Mouse (Mus musculus) forebrain, embryonic 11.5 days (tissue): ENCODE data around the gene Nradd. TPM values are rescaled to one million over a fixed set of nuclear protein-coding genes. Genes with fewer than 3 reads are reported as not detected.
A peak's percentile ranks its signal among the peaks of the same experiment; 100 is the strongest.

ENCODE experiments used
- ATAC-seq: fragments of 200-750 bp; cut with Nextera tagmentation; replicated peaks from 2 replicates; pipeline ENCODE4 v1.8.0; 2017; ENCODE audit warnings: moderate TSS enrichment; ENCODE audit not compliant: low FRiP score
- DNase-seq: peaks from one replicate; pipeline ENCODE4 v3.0.0-alpha.2; 2017; ENCODE audit warnings: low spot score
- H3K27ac ChIP-seq: fragments of 300-500 bp; sonication (generic); 2 replicates; pipeline ENCODE4 v1.5.1; 2014; ENCODE audit warnings: low read depth, low read length
- H3K27me3 ChIP-seq: fragments of 300-500 bp; sonication (generic); 2 replicates; pipeline ENCODE4 v1.6.1; 2014; ENCODE audit warnings: mild to moderate bottlenecking, low read length, mixed read lengths; ENCODE audit not compliant: control insufficient read depth, insufficient read depth
- H3K36me3 ChIP-seq: fragments of 300-500 bp; sonication (generic); 2 replicates; pipeline ENCODE4 v1.6.1; 2014; ENCODE audit warnings: mild to moderate bottlenecking, low read length, moderate library complexity, mixed read lengths; ENCODE audit not compliant: control insufficient read depth, insufficient read depth
- H3K4me1 ChIP-seq: fragments of 300-500 bp; sonication (generic); replicated peaks from 2 replicates; pipeline ENCODE4 v1.6.1; 2014; ENCODE audit warnings: low read length, mixed read lengths; ENCODE audit not compliant: control insufficient read depth, insufficient read depth
- H3K4me2 ChIP-seq: fragments of 300-500 bp; sonication (generic); 2 replicates; pipeline ENCODE4 v1.6.1; 2014; ENCODE audit warnings: low read depth, mild to moderate bottlenecking, low read length, moderate library complexity, mixed read lengths; ENCODE audit not compliant: severe bottlenecking
- H3K4me3 ChIP-seq: fragments of 300-500 bp; sonication (generic); 2 replicates; pipeline ENCODE4 v1.5.1; 2014; ENCODE audit warnings: low read depth, low read length
- H3K9ac ChIP-seq: fragments of 300-500 bp; sonication (generic); 2 replicates; pipeline ENCODE4 v1.6.1; 2014; ENCODE audit warnings: low read length
- H3K9me3 ChIP-seq: fragments of 300-500 bp; sonication (generic); 2 replicates; pipeline ENCODE4 v1.6.1; 2016; ENCODE audit warnings: low read length, mixed read lengths; ENCODE audit not compliant: control insufficient read depth
- WGBS: fragments of 180-500 bp; shearing (Covaris S2); extraction: QIAGEN DNeasy Blood & Tissue Kit; methylation state at CpG from one replicate; pipeline ENCODE4 v1.1.7; 2014; 5-methylcytosine and 5-hydroxymethylcytosine counted together
- polyA plus RNA-seq: library from polyadenylated mRNA; unstranded; fragments of >200 nt; fragmentation: Nextera tagmentation; extraction: Ambion mirVana; gene quantifications from 2 replicates; pipeline ENCODE4 v1.2.1, GENCODE M21; 2014

Nradd gene
- polyA plus RNA-seq, 1 experiment from 2014 or later = 20.6 TPM

DNA sequence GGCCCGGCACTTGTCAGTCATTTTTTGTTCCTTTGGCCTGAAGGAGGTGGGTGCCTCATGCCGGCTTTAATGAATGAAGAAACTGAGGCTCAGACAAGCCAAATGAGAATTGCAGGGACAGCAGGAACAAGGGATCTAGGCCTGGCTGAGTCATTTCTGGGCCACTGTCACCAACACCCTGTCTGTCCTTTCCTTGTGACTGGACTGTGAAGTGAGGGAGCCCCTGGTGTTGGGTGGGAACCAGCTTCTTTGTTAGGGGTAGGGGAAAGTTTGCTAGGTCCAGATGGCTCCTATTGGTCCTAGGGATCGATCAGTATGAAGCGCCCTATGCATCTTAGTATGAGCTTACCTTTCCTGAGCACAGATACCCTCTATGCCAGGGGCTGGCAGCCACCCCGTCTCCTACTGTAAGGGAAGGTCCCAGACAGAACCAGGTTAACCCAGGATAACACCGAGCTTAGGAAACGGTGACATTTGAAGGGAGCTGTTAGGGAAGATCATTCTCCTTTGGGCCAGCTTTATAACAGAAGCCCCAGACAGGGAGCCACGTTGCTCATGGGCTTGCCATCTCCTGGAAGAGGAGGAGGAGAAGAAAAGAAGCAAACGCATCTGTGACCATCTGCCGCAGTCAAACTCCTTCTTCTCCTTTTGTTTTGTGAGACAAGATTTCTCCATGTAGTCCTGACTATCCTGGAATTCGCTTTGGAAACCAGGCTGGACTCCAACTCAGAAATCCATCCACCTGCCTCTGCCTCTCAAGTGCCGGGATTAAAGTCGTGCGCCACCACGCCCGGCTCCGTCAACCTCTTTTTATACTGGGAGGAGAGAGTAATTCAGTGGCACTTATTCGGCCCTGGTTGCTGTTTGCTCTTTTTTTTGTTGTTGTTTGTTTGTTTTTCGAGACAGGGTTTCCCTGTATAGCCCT lies 30.7 kb upstream of the Nradd start:
- Histone ChIP-seq H3K4me2 (peak overlapping the region; percentile 98; the same call in 1 of the 2 replicates), H3K36me3 (no peaks in the 10 kb centered on the region), H3K27ac (peak overlapping the region; percentile 31; the same call in 1 of the 2 replicates), H3K4me1 (peaks cover 28% of the 10 kb centered on the region), H3K4me3 (peak overlapping the region; percentile 67), H3K9ac (no peak overlapping the region), H3K9me3 (no peaks in the 10 kb centered on the region), H3K27me3 (peaks cover 7% of the 10 kb centered on the region; the same call in 1 of the 2 replicates)
- 84% methylated on average over 19 of the region's 19 CpGs for WGBS
- ATAC-seq = no peak
- DNase-seq = no peak

DNA sequence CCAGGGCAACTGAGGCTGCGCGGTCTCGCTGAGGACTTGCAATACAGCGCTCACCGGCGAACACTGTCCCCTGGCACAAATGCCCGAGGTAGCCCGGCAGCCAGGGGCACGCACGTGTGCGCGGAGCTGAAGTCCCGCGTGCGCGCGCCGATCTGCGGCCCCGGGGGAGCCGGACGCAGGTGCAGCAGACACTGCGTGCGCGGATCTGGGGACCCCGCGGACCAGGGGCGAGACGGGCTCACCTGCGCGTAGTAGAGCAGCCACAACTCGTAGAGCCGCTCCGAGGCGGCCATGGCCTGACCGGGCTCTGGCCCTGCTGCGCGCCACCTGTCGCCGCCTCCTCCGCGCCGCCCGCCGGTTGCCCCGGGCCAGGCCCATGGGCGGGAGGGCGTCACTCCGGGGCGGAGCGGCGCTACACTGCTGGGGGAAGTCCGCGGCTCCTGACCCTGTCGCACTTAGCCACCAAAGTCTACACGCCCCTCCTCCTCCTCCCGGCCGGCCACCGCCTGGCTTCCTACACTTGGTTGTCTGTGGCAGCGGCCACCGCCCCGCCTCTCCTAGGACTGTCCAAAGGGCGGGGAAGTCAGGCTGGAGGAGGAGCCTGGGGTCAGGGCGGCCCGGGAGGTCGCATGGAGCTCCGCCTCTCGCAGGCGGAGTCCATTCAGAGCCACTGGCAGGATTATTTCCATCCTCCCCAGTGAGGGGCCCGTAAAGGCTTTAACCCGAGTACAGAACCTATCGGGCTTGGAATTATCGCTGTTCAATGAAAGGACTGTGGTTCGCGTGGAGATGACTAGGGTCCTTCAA lies 29.6 kb upstream of the Nradd start, which contains the start of gene Nbeal2:
Gene Nbeal2, minus strand, starts transcription at position 507 of the 807 bp plus-strand sequence.
- DNase-seq (peak; percentile 92), ATAC-seq (peak; percentile 73)
- H3K9me3 ChIP-seq = no peaks in the 10 kb centered on the region
- peak within 1 kb of the TSS; percentile 64 for H3K9ac ChIP-seq
- H3K27me3 ChIP-seq = peaks cover 7% of the 10 kb centered on the region; the same call in 1 of the 2 replicates
- no peaks in the 10 kb centered on the region for H3K36me3 ChIP-seq
- H3K4me2 ChIP-seq = peak within 1 kb of the TSS; percentile 98
- peaks cover 30% of the 10 kb centered on the region for H3K4me1 ChIP-seq
- peak within 1 kb of the TSS; percentile 31; the same call in 1 of the 2 replicates for H3K27ac ChIP-seq
- WGBS = under 1% methylated on average over 75 of the region's 75 CpGs
- peak within 1 kb of the TSS; percentile 67 for H3K4me3 ChIP-seq

DNA sequence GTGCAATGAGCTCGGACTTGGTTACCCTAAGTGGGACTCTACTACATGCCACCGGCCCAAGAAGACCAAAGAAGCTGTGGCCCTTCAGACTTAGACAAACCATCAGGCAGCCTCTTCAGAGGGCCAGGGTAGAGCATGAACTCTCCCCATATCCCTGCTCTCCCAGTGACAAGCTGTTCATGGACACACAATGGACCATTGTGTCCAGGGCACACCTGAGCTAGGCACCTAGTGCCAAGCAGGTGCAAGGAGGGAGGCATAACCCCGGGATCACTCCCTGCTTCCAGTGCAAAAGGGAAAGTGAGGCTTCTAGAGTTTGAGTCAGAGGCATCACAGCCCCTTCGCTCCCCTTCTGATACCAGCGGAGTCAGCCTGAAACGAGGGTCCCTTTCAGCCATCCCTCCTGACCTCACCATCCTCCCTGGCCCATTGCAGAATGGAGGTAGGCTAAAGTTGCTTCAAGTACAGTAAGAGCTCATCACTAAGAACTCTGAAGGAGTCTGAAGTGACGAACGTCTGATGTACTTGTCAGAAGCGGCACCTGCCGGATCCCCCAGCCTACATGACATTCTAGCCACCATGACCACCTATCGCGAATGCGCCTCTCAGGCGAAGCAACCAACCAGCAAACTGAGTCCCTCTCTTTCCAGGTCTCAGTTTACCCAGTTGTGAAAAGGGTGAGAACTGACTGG lies 28.9 kb upstream of the Nradd start:
- Histone ChIP-seq H3K27ac (no peak overlapping the region), H3K9me3 (no peaks in the 10 kb centered on the region), H3K4me2 (peak overlapping the region; percentile 98), H3K9ac (peak overlapping the region; percentile 64), H3K4me3 (peak overlapping the region; percentile 67), H3K27me3 (peaks cover 7% of the 10 kb centered on the region; the same call in 1 of the 2 replicates), H3K4me1 (peaks cover 30% of the 10 kb centered on the region), H3K36me3 (no peaks in the 10 kb centered on the region)
- WGBS = 22% methylated on average over 14 of the region's 14 CpGs
- ATAC-seq = no peak
- no peak for DNase-seq

DNA sequence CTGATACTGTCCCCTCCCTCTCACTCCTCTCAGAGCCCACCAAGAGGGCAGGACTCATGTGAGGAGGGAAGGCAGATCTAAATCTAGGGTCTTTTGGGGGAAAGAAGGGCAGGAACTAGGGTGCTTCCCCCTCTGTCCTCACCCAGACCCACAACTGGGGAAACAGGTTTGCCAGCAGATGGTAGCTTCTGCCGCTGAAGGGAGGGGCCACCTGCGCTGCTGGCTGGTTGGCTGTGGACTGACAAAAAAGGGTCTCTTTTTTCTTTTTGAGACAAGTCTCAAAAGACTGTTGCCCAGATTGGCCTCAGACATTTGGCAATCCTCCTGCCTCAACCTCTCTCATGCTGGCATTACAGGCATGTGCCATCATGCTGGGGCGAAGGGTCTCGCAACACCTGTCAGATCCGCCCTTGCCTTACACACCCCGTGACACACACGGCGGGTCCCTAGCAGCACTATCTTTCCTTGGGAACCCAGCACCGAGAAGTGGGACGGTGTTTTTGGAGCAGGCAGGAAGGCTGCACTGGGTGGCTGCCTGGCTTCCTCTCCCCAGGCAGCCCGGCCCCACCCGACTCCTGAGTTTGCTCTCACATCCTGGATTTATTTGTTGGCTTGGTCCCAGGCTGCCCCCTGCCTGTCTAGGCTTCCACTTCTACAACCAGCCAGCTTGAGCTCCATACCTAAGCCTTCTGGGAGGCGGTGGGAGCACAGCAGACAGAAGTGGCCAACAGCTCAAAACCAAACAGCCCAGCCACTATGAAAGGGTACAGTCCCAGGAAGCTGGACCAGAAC lies 27.9 kb upstream of the Nradd start:
- Histone ChIP-seq H3K27ac (no peak overlapping the region), H3K4me1 (peaks cover 26% of the 10 kb centered on the region), H3K4me2 (no peak overlapping the region), H3K9ac (no peak overlapping the region), H3K27me3 (peaks cover 7% of the 10 kb centered on the region; the same call in 1 of the 2 replicates), H3K4me3 (no peak overlapping the region), H3K36me3 (no peaks in the 10 kb centered on the region), H3K9me3 (no peaks in the 10 kb centered on the region)
- DNase-seq (no peak), ATAC-seq (no peak)
- WGBS = 44% methylated on average over 13 of the region's 13 CpGs

DNA sequence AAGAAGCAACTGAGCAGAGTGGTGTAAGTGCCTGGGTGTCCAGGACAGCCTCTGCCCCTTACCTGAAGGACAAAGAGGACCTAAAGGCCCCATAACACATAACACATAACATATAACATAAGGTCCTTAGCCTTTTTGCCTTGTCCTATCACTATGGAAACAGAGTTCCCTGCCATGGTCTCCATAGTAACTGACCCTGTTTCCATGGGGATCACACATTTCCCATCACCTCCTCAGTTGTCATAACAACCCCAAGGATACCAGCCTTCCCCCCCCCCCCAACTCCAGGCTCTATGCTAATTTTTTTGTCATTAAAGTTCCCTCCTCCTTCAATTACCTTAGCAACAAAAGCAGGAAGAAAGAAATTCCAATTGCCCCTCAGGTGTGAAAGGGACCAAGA lies 25.5 kb upstream of the Nradd start:
- no peak overlapping the region for H3K4me3 ChIP-seq
- H3K9ac ChIP-seq = no peak overlapping the region
- H3K4me2 ChIP-seq = no peak overlapping the region
- peaks cover 7% of the 10 kb centered on the region; the same call in 1 of the 2 replicates for H3K27me3 ChIP-seq
- H3K9me3 ChIP-seq = no peaks in the 10 kb centered on the region
- DNase-seq = no peak
- no peak overlapping the region; the same call in 1 of the 2 replicates for H3K27ac ChIP-seq
- H3K36me3 ChIP-seq = no peaks in the 10 kb centered on the region
- H3K4me1 ChIP-seq = peaks cover 17% of the 10 kb centered on the region
- no peak for ATAC-seq

DNA sequence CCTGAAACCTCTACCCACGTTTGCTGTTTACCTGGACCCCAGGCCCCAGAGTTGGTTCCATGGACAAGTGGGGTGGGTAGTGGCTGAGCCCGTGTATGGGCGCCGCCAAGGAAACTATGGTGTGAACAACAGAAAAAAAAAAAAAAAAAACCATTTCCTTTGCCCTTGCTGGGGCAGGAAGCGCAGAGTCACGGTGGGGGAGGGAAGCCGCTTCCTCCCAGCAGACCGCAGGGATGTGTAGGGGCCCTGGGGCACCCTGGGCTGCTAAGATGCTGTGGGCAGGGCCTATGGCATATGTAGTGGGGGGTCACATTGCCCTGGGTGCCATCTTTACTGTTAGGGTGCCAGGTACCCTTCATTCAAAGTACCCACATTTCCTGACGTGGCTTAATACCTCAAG lies 21.0 kb upstream of the Nradd start:
- Histone ChIP-seq H3K9me3 (no peaks in the 10 kb centered on the region), H3K27ac (no peak overlapping the region), H3K27me3 (no peaks in the 10 kb centered on the region), H3K36me3 (no peaks in the 10 kb centered on the region), H3K4me2 (no peak overlapping the region), H3K4me3 (no peak overlapping the region), H3K4me1 (peaks cover 2% of the 10 kb centered on the region; the same call in 1 of the 2 replicates), H3K9ac (no peak overlapping the region)
- ATAC-seq (no peak), DNase-seq (no peak)
- 89% methylated on average over 9 of the region's 9 CpGs for WGBS

DNA sequence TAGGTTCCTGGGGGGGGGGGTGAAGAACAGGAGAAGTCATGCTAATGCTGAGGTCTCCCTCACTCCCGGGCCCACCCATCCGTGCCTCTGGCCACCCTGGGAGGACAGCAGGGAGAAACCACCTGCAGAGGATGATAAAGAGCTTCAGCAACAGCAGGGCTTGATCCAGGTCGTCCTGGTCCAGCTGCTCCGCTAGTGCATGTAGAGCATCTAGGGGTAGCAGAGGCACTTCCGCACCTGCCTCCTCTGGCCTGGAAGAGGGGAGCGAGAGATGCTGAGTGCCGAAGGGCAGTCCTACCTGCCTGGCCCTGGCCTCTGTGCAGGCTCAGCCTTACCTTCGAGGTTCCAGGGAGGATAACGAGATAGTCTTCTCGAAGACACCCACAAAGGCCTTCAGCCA lies 20.0 kb upstream of the Nradd start:
- H3K4me1 ChIP-seq = no peaks in the 10 kb centered on the region
- no peaks in the 10 kb centered on the region for H3K27me3 ChIP-seq
- H3K9me3 ChIP-seq = no peaks in the 10 kb centered on the region
- H3K4me3 ChIP-seq = no peak overlapping the region
- 87% methylated on average over 10 of the region's 10 CpGs for WGBS
- ATAC-seq (no peak), DNase-seq (no peak)
- H3K9ac ChIP-seq = no peak overlapping the region
- H3K36me3 ChIP-seq = no peaks in the 10 kb centered on the region
- no peak overlapping the region for H3K27ac ChIP-seq
- no peak overlapping the region for H3K4me2 ChIP-seq
